Comparison of ENCODE assay signal across 20 mouse cellular contexts in genomic region chr14:20094942-20095341, GRCm38 (mm10).
"Had no signal": no experiment of that assay in that cellular context is flagged by ENCODE, and none has a peak within 500 bp of the region (broad histone marks: within the 10 kb centered on the region; RNA-seq: fewer than 3 reads in every experiment).

No protein-coding gene starts in this region.

- DNase-seq: kidney, adult 8-10 months; kidney, postnatal 4 days; left cerebral cortex, postnatal 4 days; liver, postnatal 0 days; retina, postnatal 1 day; right cerebral cortex, postnatal 25 days; spleen, adult 18-20 months; thymus, postnatal 36 days had no signal

- H3K4me1 ChIP-seq: intestine, embryonic 15.5 days; limb, embryonic 12.5 days; limb, embryonic 15.5 days; midbrain, embryonic 10.5 days; midbrain, embryonic 13.5 days; neural tube, embryonic 13.5 days; stomach, embryonic 15.5 days had no signal

- H3K9ac ChIP-seq: intestine, embryonic 15.5 days; limb, embryonic 12.5 days; limb, embryonic 15.5 days; liver, embryonic 14.5 days; liver, postnatal 0 days; midbrain, embryonic 13.5 days; neural tube, embryonic 13.5 days; stomach, embryonic 15.5 days had no signal

- H3K27me3 ChIP-seq: intestine, embryonic 15.5 days; limb, embryonic 12.5 days; limb, embryonic 15.5 days; midbrain, embryonic 13.5 days; stomach, embryonic 15.5 days had no signal

- H3K4me2 ChIP-seq: intestine, embryonic 15.5 days; limb, embryonic 12.5 days; limb, embryonic 15.5 days; liver, embryonic 11.5 days; midbrain, embryonic 13.5 days; neural tube, embryonic 13.5 days; stomach, embryonic 15.5 days had no signal

- H3K27ac ChIP-seq: intestine, embryonic 15.5 days; limb, embryonic 12.5 days; limb, embryonic 15.5 days; liver, embryonic 14.5 days; midbrain, embryonic 10.5 days; midbrain, embryonic 13.5 days; neural tube, embryonic 13.5 days; stomach, embryonic 15.5 days had no signal

- H3K9me3 ChIP-seq: intestine, embryonic 15.5 days; limb, embryonic 12.5 days; limb, embryonic 15.5 days; midbrain, embryonic 10.5 days; midbrain, embryonic 13.5 days; neural tube, embryonic 13.5 days; stomach, embryonic 15.5 days had no signal

- H3K4me3 ChIP-seq: intestine, embryonic 15.5 days; limb, embryonic 12.5 days; limb, embryonic 15.5 days; megakaryocyte, embryonic 14.5 days; midbrain, embryonic 10.5 days; midbrain, embryonic 13.5 days; myocyte; neural tube, embryonic 13.5 days; stomach, embryonic 15.5 days had no signal

- ATAC-seq: intestine, embryonic 15.5 days; liver, postnatal 0 days; midbrain, embryonic 13.5 days; midbrain, embryonic 16.5 days had no signal

- H3K36me3 ChIP-seq: intestine, embryonic 15.5 days; limb, embryonic 12.5 days; limb, embryonic 15.5 days; midbrain, embryonic 10.5 days; midbrain, embryonic 13.5 days; neural tube, embryonic 13.5 days; stomach, embryonic 15.5 days had no signal
